Mouse (Mus musculus) testis, adult 2 months (tissue): Measurements from ENCODE around the gene Scd4.

Experiments used
- CTCF ChIP-seq: fragments of 200-500 bp; IDR thresholded peaks from 2 replicates; pipeline ENCODE4 v1.5.1; 2012; ENCODE audit warnings: low read depth, mild to moderate bottlenecking, inconsistent platforms, low read length, moderate library complexity; ENCODE audit not compliant: control insufficient read depth, insufficient read depth, insufficient replicate concordance
- POLR2A ChIP-seq: fragments of 200-500 bp; IDR thresholded peaks from 2 replicates; pipeline ENCODE4 v1.6.1; 2012; ENCODE audit warnings: low read depth, mild to moderate bottlenecking, inconsistent platforms, low read length, moderate library complexity; ENCODE audit not compliant: control insufficient read depth

- TF ChIP-seq POLR2A (no peak), CTCF (no peak)
These were observed 43.6 kb downstream of the Scd4 start for GRCm38 (mm10) chr19:44376511-44376951.
